Mouse (Mus musculus) liver, postnatal 0 days (tissue): ENCODE results near the gene Nav2. TPM values are rescaled to one million over a fixed set of nuclear protein-coding genes. Genes with fewer than 3 reads are reported as not detected.

ENCODE experiments used
- ATAC-seq: fragments of 200-750 bp; cut with Nextera tagmentation; 2 replicates; pipeline ENCODE4 v1.8.0; 2017; ENCODE audit warnings: mild to moderate bottlenecking, moderate library complexity
- DNase-seq: peaks from one replicate; pipeline ENCODE4 v3.0.0-alpha.2; 2016
- H3K27ac ChIP-seq: fragments of 300-500 bp; sonication (generic); 2 replicates; pipeline ENCODE4 v1.5.1; 2014; ENCODE audit warnings: antibody characterized with exemption, moderate library complexity, mild to moderate bottlenecking, low read depth
- H3K27me3 ChIP-seq: fragments of 300-500 bp; sonication (generic); 2 replicates; pipeline ENCODE4 v1.6.1; 2014; ENCODE audit warnings: low read length, control low read depth, mixed read lengths; ENCODE audit not compliant: insufficient read depth
- H3K36me3 ChIP-seq: fragments of 300-500 bp; sonication (generic); replicated peaks from 2 replicates; pipeline ENCODE4 v1.6.1; 2014; ENCODE audit warnings: mild to moderate bottlenecking, control low read depth, low read length, moderate library complexity, mixed read lengths; ENCODE audit not compliant: insufficient read depth
- H3K4me1 ChIP-seq: fragments of 300-500 bp; sonication (generic); 2 replicates; pipeline ENCODE4 v1.6.1; 2014; ENCODE audit warnings: antibody characterized with exemption, mild to moderate bottlenecking, control low read depth; ENCODE audit not compliant: insufficient read depth
- H3K4me2 ChIP-seq: fragments of 300-500 bp; sonication (generic); 2 replicates; pipeline ENCODE4 v1.6.1; 2014; ENCODE audit warnings: low read depth, mild to moderate bottlenecking, low read length, moderate library complexity, mixed read lengths
- H3K4me3 ChIP-seq: fragments of 300-500 bp; sonication (generic); 2 replicates; pipeline ENCODE4 v1.5.1; 2014; ENCODE audit warnings: low read depth, low read length
- H3K9ac ChIP-seq: fragments of 300-500 bp; sonication (generic); replicated peaks from 2 replicates; pipeline ENCODE4 v1.6.1; 2014; ENCODE audit warnings: mild to moderate bottlenecking, moderate library complexity
- H3K9me3 ChIP-seq: fragments of 300-500 bp; sonication (generic); 2 replicates; pipeline ENCODE4 v1.6.1; 2016; ENCODE audit warnings: mild to moderate bottlenecking, control low read depth, low read length, mixed read lengths
- CTCF ChIP-seq: sonication (generic); IDR thresholded peaks from 2 replicates; pipeline ENCODE4 v1.5.1; 2016; ENCODE audit warnings: antibody characterized with exemption, low read depth
- EP300 ChIP-seq: IDR thresholded peaks from 2 replicates; pipeline ENCODE4 v1.6.1; 2016; ENCODE audit warnings: antibody characterized with exemption, low read depth, mild to moderate bottlenecking
- WGBS: fragments of 180-500 bp; shearing (Covaris S2); extraction: QIAGEN DNeasy Blood & Tissue Kit; methylation state at CpG from one replicate; pipeline ENCODE4 v1.1.7; 2014; ENCODE audit not compliant: insufficient replicate concordance; 5-methylcytosine and 5-hydroxymethylcytosine counted together
- polyA plus RNA-seq: library from polyadenylated mRNA; unstranded; fragments of >200 nt; fragmentation: Nextera tagmentation; extraction: Ambion mirVana; gene quantifications from 2 replicates; pipeline ENCODE4 v1.2.1, GENCODE M21; 2015

Nav2 gene
- polyA plus RNA-seq, 1 experiment from 2014 or later: 3.3 TPM

GRCm38 (mm10) chr7:49119794-49120487, 211.4 kb downstream of the Nav2 start:
- no peak overlapping the region for H3K9ac ChIP-seq
- DNase-seq (no peak), ATAC-seq (no peak)
- 41% methylated on average over 20 of the region's 20 CpGs for WGBS
- H3K4me3 ChIP-seq: no peak overlapping the region
- TF ChIP-seq CTCF (no peak), EP300 (no peak)
- no peaks in the 10 kb centered on the region for H3K9me3 ChIP-seq
- 0 out of 2 replicates have a peak overlapping the region, but pooled peaks have one; percentile 18 for H3K4me2 ChIP-seq
- peaks cover 17% of the 10 kb centered on the region for H3K27me3 ChIP-seq
- no peaks in the 10 kb centered on the region for H3K36me3 ChIP-seq
- H3K27ac ChIP-seq: no peak overlapping the region
- no peaks in the 10 kb centered on the region for H3K4me1 ChIP-seq

GRCm38 (mm10) chr7:49120488-49120864, 212.0 kb downstream of the Nav2 start:
- H3K27ac ChIP-seq: no peak overlapping the region
- TF ChIP-seq CTCF (no peak), EP300 (no peak)
- H3K4me1 ChIP-seq: no peaks in the 10 kb centered on the region
- no peaks in the 10 kb centered on the region for H3K36me3 ChIP-seq
- H3K27me3 ChIP-seq: peaks cover 17% of the 10 kb centered on the region
- DNase-seq (no peak), ATAC-seq (no peak)
- no peaks in the 10 kb centered on the region for H3K9me3 ChIP-seq
- no peak overlapping the region for H3K9ac ChIP-seq
- no peak overlapping the region for H3K4me3 ChIP-seq
- H3K4me2 ChIP-seq: 0 out of 2 replicates have a peak overlapping the region, but pooled peaks have one; percentile 18
- 30% methylated on average over 6 of the region's 6 CpGs for WGBS

GRCm38 (mm10) chr7:49120935-49121691, 212.6 kb downstream of the Nav2 start:
- ATAC-seq: peak; percentile 53; the same call in 1 of the 2 replicates
- H3K36me3 ChIP-seq: no peaks in the 10 kb centered on the region
- WGBS: 38% methylated on average over 20 of the region's 20 CpGs
- no peaks in the 10 kb centered on the region for H3K4me1 ChIP-seq
- H3K27ac ChIP-seq: no peak overlapping the region
- H3K4me2 ChIP-seq: no peak overlapping the region
- DNase-seq: peak; percentile 87
- H3K4me3 ChIP-seq: no peak overlapping the region
- H3K9me3 ChIP-seq: no peaks in the 10 kb centered on the region
- TF ChIP-seq CTCF: peak; percentile 83
- TF ChIP-seq EP300: no peak
- peaks cover 17% of the 10 kb centered on the region for H3K27me3 ChIP-seq
- no peak overlapping the region for H3K9ac ChIP-seq

- DNase-seq: no peak
- Histone ChIP-seq H3K9me3 (no peaks in the 10 kb centered on the region), H3K4me2 (no peak overlapping the region), H3K27ac (no peak overlapping the region), H3K36me3 (no peaks in the 10 kb centered on the region), H3K4me1 (no peaks in the 10 kb centered on the region), H3K9ac (no peak overlapping the region), H3K27me3 (peaks cover 17% of the 10 kb centered on the region), H3K4me3 (no peak overlapping the region)
- no peak for TF ChIP-seq EP300
- no peak for TF ChIP-seq CTCF
- ATAC-seq: no peak
- WGBS: 62% methylated on average over 7 of the region's 7 CpGs
Observed at GRCm38 (mm10) chr7:49122498-49122897, 214.0 kb downstream of the Nav2 start.

GRCm38 (mm10) chr7:49125545-49125944, 217.0 kb downstream of the Nav2 start:
- H3K4me1 ChIP-seq: no peaks in the 10 kb centered on the region
- DNase-seq: peak; percentile 63
- H3K9ac ChIP-seq: no peak overlapping the region
- H3K36me3 ChIP-seq: no peaks in the 10 kb centered on the region
- H3K9me3 ChIP-seq: no peaks in the 10 kb centered on the region
- 31% methylated on average over 3 of the region's 3 CpGs for WGBS
- no peak overlapping the region for H3K27ac ChIP-seq
- ATAC-seq: no peak
- TF ChIP-seq EP300 (no peak), CTCF (peak; percentile 88)
- H3K4me2 ChIP-seq: no peak overlapping the region
- no peak overlapping the region for H3K4me3 ChIP-seq
- peaks cover 4% of the 10 kb centered on the region; the same call in 1 of the 2 replicates for H3K27me3 ChIP-seq

GRCm38 (mm10) chr7:49128224-49128623, 219.7 kb downstream of the Nav2 start:
- H3K27me3 ChIP-seq: no peaks in the 10 kb centered on the region
- WGBS: 73% methylated on average over 8 of the region's 8 CpGs
- no peak overlapping the region for H3K9ac ChIP-seq
- no peak overlapping the region for H3K27ac ChIP-seq
- no peak for ATAC-seq
- TF ChIP-seq CTCF (no peak), EP300 (no peak)
- no peaks in the 10 kb centered on the region for H3K36me3 ChIP-seq
- no peak for DNase-seq
- no peak overlapping the region for H3K4me3 ChIP-seq
- H3K9me3 ChIP-seq: no peaks in the 10 kb centered on the region
- no peak overlapping the region for H3K4me2 ChIP-seq
- no peaks in the 10 kb centered on the region for H3K4me1 ChIP-seq
